Mouse (Mus musculus): ENCODE data around the gene Tor3a. TPM values are rescaled to one million over a fixed set of nuclear protein-coding genes. Genes with fewer than 3 reads are reported as not detected.

Gene Tor3a
- total and polyA plus RNA-seq, 3 experiments = 2.5 to 3.1 (median 2.6) TPM

GRCm38 (mm10) chr1:156702151-156702550 lies 28.0 kb upstream of the Tor3a start:
- TF ChIP-seq CTCF (IDR thresholded peaks at IDR 0.05; ENCODE audit: low read depth, low read length) (no peak), GATA1 (IDR thresholded peaks at IDR 0.05; ENCODE audit: borderline replicate concordance, low read length) (no peak), GATA2 (IDR thresholded peaks at IDR 0.05; ENCODE audit: borderline replicate concordance, low read depth, low read length) (no peak), TAL1 (conservative IDR thresholded peaks at IDR 0.05; ENCODE audit: low read depth, low read length) (no peak), POLR2AphosphoS5 (IDR thresholded peaks at IDR 0.05; ENCODE audit: insufficient replicate concordance, low read depth, low read length) (no peak)
- DNase-seq (ENCODE audit: low spot score) (no peak), ATAC-seq (ENCODE audit: extremely low read depth, insufficient number of reproducible peaks, low FRiP score, poor library complexity, severe bottlenecking) (no peak)
- Histone ChIP-seq H3K4me1 (ENCODE audit: insufficient read depth, low read depth, low read length) (peaks cover 8% of the 10 kb centered on the region), H3K9me3 (replicated peaks) (no peaks in the 10 kb centered on the region), H3K27me3 (ENCODE audit: insufficient read depth, low read length) (no peaks in the 10 kb centered on the region), H3K36me3 (replicated peaks) (peaks cover 87% of the 10 kb centered on the region), H3K4me3 (ENCODE audit: low read depth, low read length) (no peak overlapping the region)

- Histone ChIP-seq H3K4me3 (ENCODE audit: low read depth, low read length) (no peak overlapping the region), H3K9me3 (replicated peaks) (no peaks in the 10 kb centered on the region), H3K27me3 (ENCODE audit: insufficient read depth, low read length) (no peaks in the 10 kb centered on the region), H3K4me1 (ENCODE audit: insufficient read depth, low read depth, low read length) (no peaks in the 10 kb centered on the region), H3K36me3 (replicated peaks) (peaks cover 93% of the 10 kb centered on the region)
- ATAC-seq (ENCODE audit: extremely low read depth, insufficient number of reproducible peaks, low FRiP score, poor library complexity, severe bottlenecking) = no peak
- TF ChIP-seq GATA2 (IDR thresholded peaks at IDR 0.05; ENCODE audit: borderline replicate concordance, low read depth, low read length) = no peak
- no peak for TF ChIP-seq TAL1 (conservative IDR thresholded peaks at IDR 0.05; ENCODE audit: low read depth, low read length)
- no peak for TF ChIP-seq CTCF (IDR thresholded peaks at IDR 0.05; ENCODE audit: low read depth, low read length)
- TF ChIP-seq POLR2AphosphoS5 (IDR thresholded peaks at IDR 0.05; ENCODE audit: insufficient replicate concordance, low read depth, low read length) = no peak
- TF ChIP-seq GATA1 (IDR thresholded peaks at IDR 0.05; ENCODE audit: borderline replicate concordance, low read length) = no peak
- no peak for DNase-seq (ENCODE audit: low spot score)
Measured at GRCm38 (mm10) chr1:156686025-156686661, 12.0 kb upstream of the Tor3a start.

- TF ChIP-seq GATA1 (IDR thresholded peaks at IDR 0.05; ENCODE audit: borderline replicate concordance, low read length) = no peak
- no peak for TF ChIP-seq POLR2AphosphoS5 (IDR thresholded peaks at IDR 0.05; ENCODE audit: insufficient replicate concordance, low read depth, low read length)
- no peak for TF ChIP-seq GATA2 (IDR thresholded peaks at IDR 0.05; ENCODE audit: borderline replicate concordance, low read depth, low read length)
- no peak for TF ChIP-seq TAL1 (conservative IDR thresholded peaks at IDR 0.05; ENCODE audit: low read depth, low read length)
- no peak for TF ChIP-seq CTCF (IDR thresholded peaks at IDR 0.05; ENCODE audit: low read depth, low read length)
- peaks cover 54% of the 10 kb centered on the region for H3K36me3 ChIP-seq (replicated peaks)
- no peaks in the 10 kb centered on the region for H3K27me3 ChIP-seq (ENCODE audit: insufficient read depth, low read length)
- no peak for DNase-seq (ENCODE audit: low spot score)
- no peak overlapping the region for H3K4me3 ChIP-seq (ENCODE audit: low read depth, low read length)
- no peaks in the 10 kb centered on the region for H3K9me3 ChIP-seq (replicated peaks)
- H3K4me1 ChIP-seq (ENCODE audit: insufficient read depth, low read depth, low read length) = peaks cover 9% of the 10 kb centered on the region
- no peak for ATAC-seq (ENCODE audit: extremely low read depth, insufficient number of reproducible peaks, low FRiP score, poor library complexity, severe bottlenecking)
Measured at GRCm38 (mm10) chr1:156679599-156679998, 5.4 kb upstream of the Tor3a start.

- ATAC-seq (ENCODE audit: extremely low read depth, insufficient number of reproducible peaks, low FRiP score, poor library complexity, severe bottlenecking) (no peak), DNase-seq (ENCODE audit: low spot score) (no peak)
- Histone ChIP-seq H3K4me3 (ENCODE audit: low read depth, low read length) (no peak overlapping the region), H3K9me3 (replicated peaks) (no peaks in the 10 kb centered on the region), H3K36me3 (replicated peaks) (peaks cover 35% of the 10 kb centered on the region), H3K4me1 (ENCODE audit: insufficient read depth, low read depth, low read length) (peaks cover 31% of the 10 kb centered on the region), H3K27me3 (ENCODE audit: insufficient read depth, low read length) (peaks cover 4% of the 10 kb centered on the region; the same call in 1 of the 2 replicates)
- TF ChIP-seq GATA2 (IDR thresholded peaks at IDR 0.05; ENCODE audit: borderline replicate concordance, low read depth, low read length) = no peak
- no peak for TF ChIP-seq TAL1 (conservative IDR thresholded peaks at IDR 0.05; ENCODE audit: low read depth, low read length)
- TF ChIP-seq CTCF (IDR thresholded peaks at IDR 0.05; ENCODE audit: low read depth, low read length) = no peak
- no peak for TF ChIP-seq GATA1 (IDR thresholded peaks at IDR 0.05; ENCODE audit: borderline replicate concordance, low read length)
- no peak for TF ChIP-seq POLR2AphosphoS5 (IDR thresholded peaks at IDR 0.05; ENCODE audit: insufficient replicate concordance, low read depth, low read length)
Measured at GRCm38 (mm10) chr1:156677230-156677629, 3.1 kb upstream of the Tor3a start.

- peaks cover 4% of the 10 kb centered on the region; the same call in 1 of the 2 replicates for H3K27me3 ChIP-seq (ENCODE audit: insufficient read depth, low read length)
- ATAC-seq (ENCODE audit: extremely low read depth, insufficient number of reproducible peaks, low FRiP score, poor library complexity, severe bottlenecking) (no peak), DNase-seq (ENCODE audit: low spot score) (no peak)
- no peak overlapping the region for H3K4me3 ChIP-seq (ENCODE audit: low read depth, low read length)
- H3K9me3 ChIP-seq (replicated peaks) = no peaks in the 10 kb centered on the region
- H3K36me3 ChIP-seq (replicated peaks) = peaks cover 30% of the 10 kb centered on the region
- TF ChIP-seq POLR2AphosphoS5 (IDR thresholded peaks at IDR 0.05; ENCODE audit: insufficient replicate concordance, low read depth, low read length) (no peak), CTCF (IDR thresholded peaks at IDR 0.05; ENCODE audit: low read depth, low read length) (no peak), GATA2 (IDR thresholded peaks at IDR 0.05; ENCODE audit: borderline replicate concordance, low read depth, low read length) (no peak), TAL1 (conservative IDR thresholded peaks at IDR 0.05; ENCODE audit: low read depth, low read length) (no peak), GATA1 (IDR thresholded peaks at IDR 0.05; ENCODE audit: borderline replicate concordance, low read length) (no peak)
- peaks cover 31% of the 10 kb centered on the region for H3K4me1 ChIP-seq (ENCODE audit: insufficient read depth, low read depth, low read length)
Measured at GRCm38 (mm10) chr1:156676596-156676995, 2.4 kb upstream of the Tor3a start.

- Histone ChIP-seq H3K9me3 (replicated peaks) (no peaks in the 10 kb centered on the region), H3K4me1 (ENCODE audit: insufficient read depth, low read depth, low read length) (peaks cover 31% of the 10 kb centered on the region), H3K4me3 (ENCODE audit: low read depth, low read length) (no peak overlapping the region), H3K27me3 (ENCODE audit: insufficient read depth, low read length) (peaks cover 4% of the 10 kb centered on the region; the same call in 1 of the 2 replicates), H3K36me3 (replicated peaks) (peaks cover 28% of the 10 kb centered on the region)
- TF ChIP-seq CTCF (IDR thresholded peaks at IDR 0.05; ENCODE audit: low read depth, low read length) (peak; percentile 91), TAL1 (conservative IDR thresholded peaks at IDR 0.05; ENCODE audit: low read depth, low read length) (no peak)
- peak; percentile 59 for DNase-seq (ENCODE audit: low spot score)
- ATAC-seq (ENCODE audit: extremely low read depth, insufficient number of reproducible peaks, low FRiP score, poor library complexity, severe bottlenecking) = no peak
Measured at GRCm38 (mm10) chr1:156676171-156676570, 2.0 kb upstream of the Tor3a start.
